Mouse (Mus musculus) hindbrain, embryonic 14.5 days (tissue): Measurements from ENCODE around the gene Txnrd2. TPM values are rescaled to one million over a fixed set of nuclear protein-coding genes. Genes with fewer than 3 reads are reported as not detected.

Source experiments
- ATAC-seq: fragments of 200-750 bp; cut with Nextera tagmentation; 2 replicates; pipeline ENCODE4 v1.8.0; 2017; ENCODE audit warnings: moderate number of reproducible peaks, mild to moderate bottlenecking, moderate TSS enrichment, moderate library complexity; ENCODE audit not compliant: low FRiP score
- DNase-seq: peaks from one replicate; pipeline ENCODE4 v3.0.0-alpha.2; 2015; ENCODE audit warnings: low spot score
- H3K27ac ChIP-seq: fragments of 300-500 bp; sonication (generic); 2 replicates; pipeline ENCODE4 v1.5.1; 2014; ENCODE audit warnings: mild to moderate bottlenecking, moderate library complexity
- H3K27me3 ChIP-seq: fragments of 300-500 bp; sonication (generic); 2 replicates; pipeline ENCODE4 v1.6.1; 2014; ENCODE audit warnings: mild to moderate bottlenecking, low read length, mixed read lengths; ENCODE audit not compliant: control insufficient read depth, insufficient read depth
- H3K36me3 ChIP-seq: fragments of 300-500 bp; sonication (generic); replicated peaks from 2 replicates; pipeline ENCODE4 v1.6.1; 2014; ENCODE audit not compliant: control insufficient read depth, insufficient read depth
- H3K4me1 ChIP-seq: fragments of 300-500 bp; sonication (generic); replicated peaks from 2 replicates; pipeline ENCODE4 v1.6.1; 2014; ENCODE audit warnings: antibody characterized with exemption, low read length, mixed read lengths; ENCODE audit not compliant: control insufficient read depth, insufficient read depth
- H3K4me2 ChIP-seq: fragments of 300-500 bp; sonication (generic); replicated peaks from 2 replicates; pipeline ENCODE4 v1.6.1; 2014; ENCODE audit warnings: mild to moderate bottlenecking, moderate library complexity
- H3K4me3 ChIP-seq: fragments of 300-500 bp; sonication (generic); replicated peaks from 2 replicates; pipeline ENCODE4 v1.5.1; 2014; ENCODE audit warnings: mild to moderate bottlenecking, low read length
- H3K9ac ChIP-seq: fragments of 300-500 bp; sonication (generic); 2 replicates; pipeline ENCODE4 v1.6.1; 2014
- H3K9me3 ChIP-seq: fragments of 300-500 bp; sonication (generic); 2 replicates; pipeline ENCODE4 v1.6.1; 2016; ENCODE audit warnings: low read length; ENCODE audit not compliant: control insufficient read depth
- WGBS: fragments of 180-500 bp; shearing (Covaris S2); extraction: QIAGEN DNeasy Blood & Tissue Kit; methylation state at CpG from one replicate; pipeline ENCODE4 v1.1.7; 2014; 5-methylcytosine and 5-hydroxymethylcytosine counted together
- polyA plus RNA-seq: library from polyadenylated mRNA; unstranded; fragments of >200 nt; fragmentation: Nextera tagmentation; extraction: Ambion mirVana; gene quantifications from 2 replicates; pipeline ENCODE4 v1.2.1, GENCODE M21; 2014

Txnrd2 gene
- polyA plus RNA-seq, 1 experiment from 2014 or later = 26.0 TPM

- H3K27me3 ChIP-seq = no peaks in the 10 kb centered on the region
- 0 out of 2 replicates have a peak overlapping the region, but pooled peaks have one; percentile 29 for H3K27ac ChIP-seq
- WGBS = 83% methylated on average over 12 of the region's 12 CpGs
- no peak overlapping the region for H3K9ac ChIP-seq
- no peak for DNase-seq
- H3K9me3 ChIP-seq = no peaks in the 10 kb centered on the region
- H3K4me2 ChIP-seq = no peak overlapping the region
- peaks cover 15% of the 10 kb centered on the region for H3K4me1 ChIP-seq
- peaks cover 34% of the 10 kb centered on the region for H3K36me3 ChIP-seq
- H3K4me3 ChIP-seq = no peak overlapping the region
- 0 out of 2 replicates have a peak, but pooled peaks have one; percentile 2 for ATAC-seq
Measured at GRCm38 (mm10) chr16:18411802-18412476, 14.2 kb upstream of the Txnrd2 start.

- ATAC-seq (no peak), DNase-seq (no peak)
- Histone ChIP-seq H3K4me2 (no peak overlapping the region), H3K4me1 (peaks cover 15% of the 10 kb centered on the region), H3K36me3 (peaks cover 26% of the 10 kb centered on the region), H3K27ac (no peak overlapping the region), H3K27me3 (no peaks in the 10 kb centered on the region), H3K9ac (no peak overlapping the region), H3K9me3 (no peaks in the 10 kb centered on the region), H3K4me3 (no peak overlapping the region)
- WGBS = 90% methylated on average over 7 of the region's 7 CpGs
Measured at GRCm38 (mm10) chr16:18413032-18413816, 13.0 kb upstream of the Txnrd2 start.

GRCm38 (mm10) chr16:18416094-18416761, 10.0 kb upstream of the Txnrd2 start:
- Histone ChIP-seq H3K27me3 (no peaks in the 10 kb centered on the region), H3K9me3 (no peaks in the 10 kb centered on the region), H3K4me1 (peaks cover 4% of the 10 kb centered on the region), H3K27ac (peak overlapping the region; percentile 64), H3K36me3 (peaks cover 10% of the 10 kb centered on the region; the same call in 1 of the 2 replicates), H3K4me2 (no peak overlapping the region), H3K4me3 (no peak overlapping the region), H3K9ac (no peak overlapping the region)
- ATAC-seq (0 out of 2 replicates have a peak, but pooled peaks have one; percentile 2), DNase-seq (no peak)
- WGBS = 63% methylated on average over 18 of the region's 18 CpGs

- 76% methylated on average over 3 of the region's 3 CpGs for WGBS
- H3K27ac ChIP-seq = 0 out of 2 replicates have a peak overlapping the region, but pooled peaks have one; percentile 64
- ATAC-seq = 0 out of 2 replicates have a peak, but pooled peaks have one; percentile 8
- no peak overlapping the region for H3K9ac ChIP-seq
- no peaks in the 10 kb centered on the region for H3K4me1 ChIP-seq
- no peaks in the 10 kb centered on the region for H3K9me3 ChIP-seq
- H3K4me3 ChIP-seq = no peak overlapping the region
- H3K27me3 ChIP-seq = no peaks in the 10 kb centered on the region
- no peak overlapping the region for H3K4me2 ChIP-seq
- DNase-seq = no peak
- H3K36me3 ChIP-seq = peaks cover 11% of the 10 kb centered on the region
Measured at GRCm38 (mm10) chr16:18416837-18417236, 9.3 kb upstream of the Txnrd2 start.

GRCm38 (mm10) chr16:18417491-18417890, 8.7 kb upstream of the Txnrd2 start:
- no peak overlapping the region for H3K27ac ChIP-seq
- H3K4me3 ChIP-seq = no peak overlapping the region
- no peak for DNase-seq
- H3K4me2 ChIP-seq = no peak overlapping the region
- no peak for ATAC-seq
- no peaks in the 10 kb centered on the region for H3K4me1 ChIP-seq
- no peak overlapping the region for H3K9ac ChIP-seq
- peaks cover 14% of the 10 kb centered on the region for H3K36me3 ChIP-seq
- H3K27me3 ChIP-seq = no peaks in the 10 kb centered on the region
- WGBS = 94% methylated on average over 5 of the region's 5 CpGs
- no peaks in the 10 kb centered on the region for H3K9me3 ChIP-seq

- Histone ChIP-seq H3K36me3 (peaks cover 20% of the 10 kb centered on the region), H3K9me3 (no peaks in the 10 kb centered on the region), H3K9ac (no peak overlapping the region), H3K27ac (no peak overlapping the region), H3K4me1 (0 out of 2 replicates have a peak, but pooled peaks cover under 1% of the 10 kb centered on the region), H3K4me3 (no peak overlapping the region), H3K4me2 (no peak overlapping the region), H3K27me3 (no peaks in the 10 kb centered on the region)
- no peak for ATAC-seq
- no peak for DNase-seq
- 88% methylated on average over 4 of the region's 4 CpGs for WGBS
Measured at GRCm38 (mm10) chr16:18418756-18419602, 7.2 kb upstream of the Txnrd2 start.

GRCm38 (mm10) chr16:18419603-18420026, 6.6 kb upstream of the Txnrd2 start:
- Histone ChIP-seq H3K4me1 (0 out of 2 replicates have a peak, but pooled peaks cover 6% of the 10 kb centered on the region), H3K9me3 (no peaks in the 10 kb centered on the region), H3K27me3 (no peaks in the 10 kb centered on the region), H3K9ac (no peak overlapping the region), H3K36me3 (peaks cover 20% of the 10 kb centered on the region), H3K27ac (no peak overlapping the region), H3K4me2 (no peak overlapping the region), H3K4me3 (no peak overlapping the region)
- WGBS = 100% methylated on average over 1 of the region's 1 CpGs
- DNase-seq (no peak), ATAC-seq (no peak)

GRCm38 (mm10) chr16:18420571-18420970, 5.6 kb upstream of the Txnrd2 start:
- Histone ChIP-seq H3K27ac (no peak overlapping the region), H3K4me1 (peaks cover 15% of the 10 kb centered on the region), H3K9ac (no peak overlapping the region), H3K27me3 (no peaks in the 10 kb centered on the region), H3K9me3 (no peaks in the 10 kb centered on the region), H3K36me3 (peaks cover 20% of the 10 kb centered on the region), H3K4me3 (no peak overlapping the region), H3K4me2 (no peak overlapping the region)
- ATAC-seq (no peak), DNase-seq (no peak)
- 71% methylated on average over 3 of the region's 3 CpGs for WGBS
